Mouse (Mus musculus) cerebellum, adult 2 months (tissue): ENCODE results near the gene Socs3. TPM values are rescaled to one million over a fixed set of nuclear protein-coding genes. Genes with fewer than 3 reads are reported as not detected.

Source experiments
- DNase-seq, 2 experiments: peaks; one replicate each; pipeline ENCODE4 v3.0.0; 2021
- H3K27ac ChIP-seq: fragments of 200-500 bp; 2 replicates; pipeline ENCODE4 v1.5.1; 2012; ENCODE audit warnings: low read length, control low read depth, inconsistent platforms; ENCODE audit not compliant: insufficient read depth
- H3K27me3 ChIP-seq: fragments of 200-500 bp; 2 replicates; pipeline ENCODE4 v1.6.1; 2012; ENCODE audit warnings: inconsistent platforms, mild to moderate bottlenecking, low read length, moderate library complexity; ENCODE audit not compliant: control insufficient read depth, insufficient read depth
- H3K4me1 ChIP-seq: fragments of 200-500 bp; 2 replicates; pipeline ENCODE4 v1.6.1; 2011; ENCODE audit warnings: low read length; ENCODE audit not compliant: control insufficient read depth, insufficient read depth
- H3K4me3 ChIP-seq: fragments of 200-500 bp; replicated peaks from 2 replicates; pipeline ENCODE3; 2011; ENCODE audit warnings: mild to moderate bottlenecking, low read depth, low read length, control low read depth; ENCODE audit not compliant: insufficient read depth
- CTCF ChIP-seq: fragments of 200-500 bp; IDR thresholded peaks from 2 replicates; pipeline ENCODE4 v1.5.1; 2011; ENCODE audit warnings: low read depth, mild to moderate bottlenecking, control low read depth, low read length, moderate library complexity, borderline replicate concordance; ENCODE audit not compliant: insufficient read depth
- POLR2A ChIP-seq: fragments of 200-500 bp; IDR thresholded peaks from 2 replicates; pipeline ENCODE4 v1.6.1; 2011; ENCODE audit warnings: low read length, control low read depth, borderline replicate concordance; ENCODE audit not compliant: insufficient read depth
- WGBS: fragments of 180-500 bp; shearing (Covaris S2); methylation state at CpG from one replicate; pipeline ENCODE4 v1.1.7; 2018; 5-methylcytosine and 5-hydroxymethylcytosine counted together
- polyA plus RNA-seq: library from polyadenylated mRNA; depleted of rRNA; stranded (reverse); fragments of >200 nt; gene quantifications from 2 replicates; pipeline ENCODE4 v1.2.3, GENCODE M21; 2012

Gene Socs3
- polyA plus RNA-seq, 1 experiment: 1.6 TPM

- DNase-seq: no peak
- no peaks in the 10 kb centered on the region for H3K4me1 ChIP-seq
- H3K27ac ChIP-seq: no peak overlapping the region
- H3K4me3 ChIP-seq: no peak overlapping the region
- H3K27me3 ChIP-seq: no peaks in the 10 kb centered on the region
- TF ChIP-seq CTCF: no peak
- no peak for TF ChIP-seq POLR2A
Observed at GRCm38 (mm10) chr11:117960601-117961000, 9.2 kb downstream of the Socs3 start.

GRCm38 (mm10) chr11:117959741-117960381 lies 10.0 kb downstream of the Socs3 start:
- Histone ChIP-seq H3K27me3 (no peaks in the 10 kb centered on the region), H3K4me3 (no peak overlapping the region), H3K27ac (no peak overlapping the region), H3K4me1 (no peaks in the 10 kb centered on the region; the same call in 1 of the 2 replicates)
- DNase-seq: no peak
- WGBS: 62% methylated on average over 17 of the region's 17 CpGs
- TF ChIP-seq POLR2A: no peak
- TF ChIP-seq CTCF: no peak

- WGBS: 92% methylated on average over 4 of the region's 4 CpGs
- H3K4me1 ChIP-seq: no peaks in the 10 kb centered on the region; the same call in 1 of the 2 replicates
- no peak for DNase-seq
- no peak overlapping the region for H3K4me3 ChIP-seq
- H3K27ac ChIP-seq: no peak overlapping the region
- TF ChIP-seq CTCF (no peak), POLR2A (no peak)
- no peaks in the 10 kb centered on the region for H3K27me3 ChIP-seq
Observed at GRCm38 (mm10) chr11:117959166-117959565, 10.7 kb downstream of the Socs3 start.

- no peak overlapping the region for H3K27ac ChIP-seq
- no peaks in the 10 kb centered on the region; the same call in 1 of the 2 replicates for H3K4me1 ChIP-seq
- WGBS: 74% methylated on average over 7 of the region's 7 CpGs
- DNase-seq: no peak
- TF ChIP-seq POLR2A (no peak), CTCF (no peak)
- H3K27me3 ChIP-seq: no peaks in the 10 kb centered on the region
- no peak overlapping the region for H3K4me3 ChIP-seq
Observed at GRCm38 (mm10) chr11:117958197-117958596, 11.7 kb downstream of the Socs3 start.

- 67% methylated on average over 13 of the region's 13 CpGs for WGBS
- H3K4me3 ChIP-seq: no peak overlapping the region
- no peaks in the 10 kb centered on the region; the same call in 1 of the 2 replicates for H3K4me1 ChIP-seq
- H3K27ac ChIP-seq: no peak overlapping the region
- no peak for DNase-seq
- TF ChIP-seq POLR2A: no peak
- TF ChIP-seq CTCF: no peak
- H3K27me3 ChIP-seq: no peaks in the 10 kb centered on the region
Observed at GRCm38 (mm10) chr11:117955621-117956020, 14.2 kb downstream of the Socs3 start.

GRCm38 (mm10) chr11:117954819-117955218 lies 15.0 kb downstream of the Socs3 start:
- Histone ChIP-seq H3K27me3 (no peaks in the 10 kb centered on the region), H3K4me1 (no peaks in the 10 kb centered on the region; the same call in 1 of the 2 replicates), H3K4me3 (no peak overlapping the region), H3K27ac (no peak overlapping the region)
- WGBS: 68% methylated on average over 9 of the region's 9 CpGs
- TF ChIP-seq CTCF (no peak), POLR2A (no peak)
- no peak for DNase-seq

GRCm38 (mm10) chr11:117954094-117954493 lies 15.8 kb downstream of the Socs3 start:
- Histone ChIP-seq H3K4me3 (no peak overlapping the region), H3K4me1 (no peaks in the 10 kb centered on the region; the same call in 1 of the 2 replicates), H3K27me3 (no peaks in the 10 kb centered on the region), H3K27ac (no peak overlapping the region)
- TF ChIP-seq CTCF (no peak), POLR2A (no peak)
- no peak for DNase-seq
- 28% methylated on average over 2 of the region's 2 CpGs for WGBS

GRCm38 (mm10) chr11:117952174-117952933 lies 17.5 kb downstream of the Socs3 start:
- Histone ChIP-seq H3K27me3 (no peaks in the 10 kb centered on the region), H3K27ac (no peak overlapping the region), H3K4me3 (no peak overlapping the region), H3K4me1 (no peaks in the 10 kb centered on the region; the same call in 1 of the 2 replicates)
- 93% methylated on average over 9 of the region's 9 CpGs for WGBS
- TF ChIP-seq CTCF (no peak), POLR2A (no peak)
- DNase-seq: no peak
